17 mouse cellular contexts compared by ENCODE assay signal in genomic region chr2:109484306-109484705, GRCm38 (mm10).
"Had no signal": no experiment of that assay in that cellular context is flagged by ENCODE, and none has a peak within 500 bp of the region (broad histone marks: within the 10 kb centered on the region; RNA-seq: fewer than 3 reads in every experiment).

No protein-coding gene starts in this region.

- DNase-seq: lung, adult 2 months; lung, postnatal 14 days; lung, postnatal 36 days; right cerebral cortex, postnatal 14 days; thymus, adult 2 months; thymus, postnatal 25 days; thymus, postnatal 4 days had no signal

- H3K4me2 ChIP-seq: lung, embryonic 15.5 days; midbrain, embryonic 11.5 days; midbrain, embryonic 13.5 days; midbrain, embryonic 15.5 days; neural tube, embryonic 12.5 days; stomach, embryonic 15.5 days had no signal

- H3K4me3 ChIP-seq: lung, embryonic 15.5 days; megakaryocyte, embryonic 14.5 days; midbrain, embryonic 13.5 days; midbrain, embryonic 15.5 days; neural tube, embryonic 12.5 days; stomach, embryonic 15.5 days had no signal

- H3K36me3 ChIP-seq: lung, embryonic 15.5 days; midbrain, embryonic 13.5 days; midbrain, embryonic 15.5 days; neural tube, embryonic 12.5 days; stomach, embryonic 15.5 days had no signal

- H3K27me3 ChIP-seq: lung, embryonic 15.5 days; megakaryocyte, embryonic 14.5 days; midbrain, embryonic 13.5 days; midbrain, embryonic 15.5 days; neural tube, embryonic 12.5 days; stomach, embryonic 15.5 days had no signal

- H3K4me1 ChIP-seq: lung, embryonic 15.5 days; megakaryocyte, embryonic 14.5 days; midbrain, embryonic 13.5 days; midbrain, embryonic 15.5 days; neural tube, embryonic 12.5 days; stomach, embryonic 15.5 days had no signal

- H3K9me3 ChIP-seq: lung, embryonic 15.5 days; megakaryocyte, embryonic 14.5 days; midbrain, embryonic 13.5 days; midbrain, embryonic 15.5 days; neural tube, embryonic 12.5 days; stomach, embryonic 15.5 days had no signal

- H3K9ac ChIP-seq: lung, embryonic 15.5 days; midbrain, embryonic 13.5 days; midbrain, embryonic 15.5 days; neural tube, embryonic 12.5 days; stomach, embryonic 15.5 days had no signal

- H3K27ac ChIP-seq: lung, embryonic 15.5 days; macrophage; midbrain, embryonic 13.5 days; midbrain, embryonic 15.5 days; neural tube, embryonic 12.5 days; stomach, embryonic 15.5 days; stomach, postnatal 0 days had no signal

- ATAC-seq: lung, postnatal 0 days; midbrain, embryonic 13.5 days; midbrain, embryonic 15.5 days had no signal
